Mouse (Mus musculus) layer of hippocampus, postnatal 10 days (tissue): ENCODE results near the gene Ndufb4. TPM values are rescaled to one million over a fixed set of nuclear protein-coding genes. Genes with fewer than 3 reads are reported as not detected.
"Not testable (repeated sequence)": the region's sequence is repeated elsewhere in the genome, so short reads cannot be mapped to it uniquely, and the experiment has no call there.

Experiments used
- DNase-seq, 2 experiments: peaks; one replicate each; pipeline ENCODE4 v3.0.0; 2021; ENCODE audit warnings: low spot score in 2 of 2
- total RNA-seq, 2 experiments: library from RNA; stranded (reverse); gene quantifications; 2 replicates each; pipeline ENCODE4 v1.2.3; 2021

Ndufb4 gene
- total RNA-seq, 2 experiments from 2014 or later: 52.8 to 88.1 TPM

DNA sequence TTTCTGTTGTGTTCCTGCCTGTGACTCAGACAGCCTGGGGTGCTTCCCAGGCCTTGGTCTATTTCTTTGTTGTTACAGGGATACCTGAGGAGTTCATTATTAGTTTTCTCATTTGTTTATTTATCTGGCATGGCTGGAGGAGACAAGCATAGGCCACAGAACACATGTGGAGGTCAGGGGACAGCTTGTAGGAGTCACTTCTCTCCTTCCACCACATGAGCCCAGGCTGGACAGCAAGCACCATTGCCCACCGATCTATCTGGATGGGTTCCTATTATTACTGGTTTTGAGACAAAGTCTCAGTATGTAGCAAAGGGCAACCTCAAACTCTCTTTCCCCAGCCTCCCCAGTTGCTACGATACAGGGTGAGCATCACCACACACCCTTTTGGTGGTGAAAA is 26.0 kb upstream of the Ndufb4 start:
- no peak for DNase-seq

DNA sequence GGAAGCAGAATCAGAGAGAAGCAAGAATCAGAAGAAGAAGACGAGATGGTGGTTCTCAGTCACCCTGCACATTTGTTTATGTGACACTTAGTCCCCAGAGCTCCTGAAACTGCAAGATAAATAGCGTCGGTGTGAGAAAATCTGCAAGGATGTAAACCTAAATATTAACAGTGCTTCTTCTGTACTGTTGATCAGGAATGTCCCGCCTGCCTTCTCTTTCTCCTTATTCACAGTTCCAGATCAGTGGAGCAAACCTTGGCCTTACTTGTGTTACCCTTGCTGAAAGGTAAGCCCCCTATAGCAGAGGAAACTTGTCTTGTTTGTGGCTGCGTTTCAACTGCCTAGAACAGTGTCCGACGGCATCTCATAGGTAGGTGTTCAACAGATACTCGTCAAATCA is 23.3 kb upstream of the Ndufb4 start:
- DNase-seq: no peak

DNA sequence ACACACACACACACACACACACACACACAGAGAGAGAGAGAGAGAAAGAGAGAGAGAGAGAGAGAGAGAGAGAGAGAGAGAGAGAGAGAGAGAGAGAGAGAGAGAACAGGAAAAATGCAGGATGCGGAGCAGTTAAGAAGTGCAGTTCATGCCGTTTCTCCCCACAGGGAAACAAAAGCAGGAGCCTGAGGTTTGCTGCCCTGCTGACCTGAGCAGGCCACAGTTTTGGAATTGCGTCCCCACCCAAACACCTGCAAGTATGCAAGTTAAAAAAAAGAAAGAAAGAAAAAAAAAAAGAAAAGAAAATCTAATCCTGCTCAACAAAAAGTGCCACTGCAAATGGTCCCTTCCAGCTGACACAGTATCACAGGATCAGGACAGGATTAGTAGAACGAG is 22.4 kb upstream of the Ndufb4 start:
- no peak for DNase-seq

DNA sequence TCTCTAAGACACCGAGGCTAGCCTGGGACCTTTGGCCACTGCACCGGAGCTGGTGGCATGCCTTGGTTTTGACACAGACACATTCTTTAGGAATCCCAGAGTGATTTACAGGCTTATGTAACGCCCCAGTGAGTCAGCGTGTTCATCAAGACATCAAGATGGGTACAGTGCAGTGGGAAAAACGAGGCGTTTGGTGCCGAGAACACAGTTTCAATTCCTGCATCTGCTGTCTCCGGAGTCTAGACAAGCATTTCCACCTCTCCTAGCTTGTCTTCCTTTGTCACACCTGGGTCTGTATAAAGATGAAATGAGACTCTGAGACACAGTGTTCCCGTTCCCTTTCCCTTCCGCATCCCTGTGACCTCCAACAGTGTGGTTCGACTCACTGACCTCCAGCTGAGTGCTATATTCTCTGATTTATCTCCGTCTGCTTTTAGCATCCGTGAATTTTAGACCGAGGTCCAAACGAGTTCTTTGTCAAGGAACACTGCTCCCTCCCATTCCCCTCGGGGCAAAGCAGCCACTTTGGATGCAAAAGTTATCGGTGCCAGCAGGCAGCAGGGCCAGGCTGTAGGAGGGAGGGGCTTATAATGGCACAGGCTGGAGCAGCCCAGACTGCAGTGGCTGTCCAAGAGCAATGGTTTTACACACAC is 21.9 kb upstream of the Ndufb4 start:
- DNase-seq: peak; percentile 46 to 55

DNA sequence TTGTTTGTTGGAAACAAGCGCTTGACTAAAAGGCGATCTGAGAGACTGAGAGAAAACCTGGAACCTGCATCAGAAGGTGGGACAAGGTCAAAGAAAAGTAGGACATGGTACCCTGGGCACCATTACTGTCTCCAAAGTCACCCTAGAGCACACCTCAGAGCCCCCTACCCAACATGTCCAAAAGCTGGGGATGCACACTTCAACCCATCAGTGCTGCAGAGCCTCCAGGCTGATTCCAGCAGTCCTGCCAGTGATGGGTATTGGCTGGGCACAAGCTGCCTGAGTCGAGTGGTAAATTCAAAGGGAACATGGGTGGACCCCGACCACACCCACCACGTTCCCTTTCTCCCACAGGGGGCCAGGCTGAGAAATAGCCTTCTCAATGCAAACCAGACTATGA is 21.1 kb upstream of the Ndufb4 start:
- no peak for DNase-seq

DNA sequence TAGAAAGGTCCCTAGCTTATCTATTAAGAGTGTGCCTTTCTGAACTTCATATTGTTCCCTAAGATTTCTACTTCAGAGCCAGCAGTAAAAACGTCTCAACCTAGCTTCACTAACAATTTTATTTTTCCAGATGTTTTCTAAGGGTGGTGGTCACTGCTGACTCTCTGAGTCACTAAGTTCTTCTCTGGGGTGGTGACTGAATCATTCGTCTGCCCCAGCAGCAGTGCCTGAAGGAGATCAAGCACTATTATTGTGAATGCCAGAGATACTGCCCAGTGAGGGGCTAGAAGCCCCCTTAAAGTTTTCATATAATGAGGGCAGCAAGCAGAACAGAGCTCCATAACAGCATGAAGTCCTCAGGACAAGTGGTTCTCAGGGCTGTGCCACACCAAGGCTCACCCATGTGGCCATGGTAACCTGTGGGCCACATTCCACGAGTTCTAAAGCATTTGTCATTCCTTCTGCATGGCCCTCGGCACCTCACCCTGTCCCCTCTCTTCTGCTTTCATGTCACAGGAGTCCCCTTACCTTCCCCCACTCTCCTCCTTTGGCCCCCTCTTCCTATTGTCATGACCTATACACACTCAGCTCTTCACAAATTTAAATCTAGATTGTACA is 16.5 kb upstream of the Ndufb4 start:
- no peak for DNase-seq

DNA sequence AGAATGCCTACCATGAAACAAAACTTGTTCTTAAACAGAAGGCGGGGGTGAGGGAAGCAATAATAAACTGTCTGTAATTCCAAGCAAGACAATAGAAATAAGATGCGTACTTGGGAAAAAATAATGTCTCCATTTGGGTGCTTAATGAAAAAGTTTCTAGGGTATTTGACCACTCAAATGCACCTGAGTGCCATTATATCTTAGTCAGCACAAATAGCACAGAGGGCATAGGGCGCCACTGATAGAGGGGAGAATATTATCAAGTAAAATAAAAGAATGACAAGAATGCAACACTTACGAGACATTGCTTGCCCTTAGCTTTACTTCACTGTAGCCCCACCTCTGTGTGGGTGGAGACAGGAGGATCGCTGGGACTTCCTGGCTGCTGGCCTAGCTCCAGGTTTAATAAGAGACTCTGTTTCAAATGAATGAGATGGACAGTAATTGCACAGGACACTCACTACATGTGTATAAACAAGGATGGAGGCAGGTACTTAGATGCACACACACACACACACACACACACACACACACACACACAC is 11.2 kb upstream of the Ndufb4 start:
- DNase-seq: no peak

DNA sequence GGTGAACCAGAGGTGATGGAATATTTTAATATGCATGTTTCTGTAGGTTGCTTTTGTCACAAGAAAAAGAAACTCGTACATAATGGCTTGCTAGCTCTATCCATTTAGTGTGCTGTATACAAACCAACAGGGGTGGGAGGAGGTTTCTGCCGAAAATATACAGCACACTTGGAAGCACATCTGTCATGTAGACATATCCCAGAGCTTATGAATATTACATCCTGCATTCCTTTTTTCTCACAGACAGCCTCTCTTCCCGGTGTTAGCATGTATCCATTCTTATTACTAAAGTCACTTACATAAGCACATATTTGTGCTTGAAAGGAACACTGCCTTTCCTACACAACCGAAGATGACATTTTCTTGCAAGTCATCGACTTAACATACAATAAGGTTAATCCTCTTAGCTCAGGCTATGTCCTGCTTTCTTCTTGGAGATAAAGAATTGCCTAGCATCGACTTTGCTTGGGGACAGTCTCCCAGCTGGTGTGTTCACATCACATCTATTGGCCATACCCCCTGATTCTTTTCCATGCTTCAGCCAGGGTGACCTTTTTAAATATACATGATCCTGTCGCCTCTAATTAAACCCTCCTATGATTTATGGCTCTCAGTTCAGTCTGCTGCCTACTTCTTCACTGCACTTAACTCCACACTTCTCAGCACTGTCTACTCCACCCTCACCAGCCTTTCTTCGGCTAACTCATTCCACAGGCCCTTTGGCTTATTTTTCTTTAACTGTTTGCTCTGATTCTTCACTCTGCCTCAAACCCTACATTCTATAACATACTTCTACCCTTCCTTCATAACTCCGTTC is 9.6 kb upstream of the Ndufb4 start:
- DNase-seq: no peak

DNA sequence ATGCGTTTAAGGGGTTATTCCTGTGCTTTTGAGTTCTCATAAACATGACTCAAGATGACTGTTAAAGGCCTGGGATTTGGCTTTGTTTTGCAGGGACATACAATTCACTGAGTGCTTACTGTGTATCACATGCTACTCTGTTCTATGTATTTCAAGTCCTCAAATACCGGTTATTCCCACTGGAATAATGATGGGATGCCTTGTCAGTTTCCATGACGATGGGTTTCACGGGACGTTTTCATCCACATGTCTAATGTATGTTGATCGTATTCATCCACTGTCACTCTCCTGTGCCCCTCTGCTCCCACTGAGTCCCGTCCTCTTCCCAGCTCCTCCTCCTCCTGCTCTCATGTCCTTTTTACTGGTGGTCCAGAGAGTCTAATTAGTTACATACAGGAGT is 2.5 kb upstream of the Ndufb4 start:
- DNase-seq: no peak

DNA sequence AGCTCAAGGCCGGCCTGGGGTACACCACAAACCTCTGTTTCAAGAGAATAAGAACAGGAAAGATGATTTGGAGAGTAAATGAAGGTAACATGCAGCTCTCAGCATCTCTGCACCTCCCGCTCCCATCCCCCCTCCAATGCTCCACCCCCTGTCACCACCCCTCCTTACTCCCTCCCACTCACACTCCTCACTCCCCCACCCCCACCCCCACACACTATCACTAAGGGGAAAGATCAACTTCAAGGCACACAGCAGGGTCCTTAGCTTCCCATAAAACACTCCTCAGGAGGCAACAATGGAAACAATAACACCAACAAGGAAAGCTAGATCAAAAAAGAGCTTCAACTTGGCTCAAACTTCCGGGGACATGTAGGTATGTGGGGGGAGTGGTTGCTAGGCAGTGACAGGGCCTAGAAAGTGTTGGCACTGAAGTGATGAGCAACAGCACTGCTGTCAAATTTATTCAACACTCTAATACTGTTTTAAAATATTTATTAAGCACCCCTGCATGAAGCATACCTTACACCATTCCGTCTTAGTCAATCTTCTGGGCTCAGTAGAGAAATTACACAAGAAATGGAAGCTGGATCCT is 1.6 kb upstream of the Ndufb4 start:
- no peak for DNase-seq

DNA sequence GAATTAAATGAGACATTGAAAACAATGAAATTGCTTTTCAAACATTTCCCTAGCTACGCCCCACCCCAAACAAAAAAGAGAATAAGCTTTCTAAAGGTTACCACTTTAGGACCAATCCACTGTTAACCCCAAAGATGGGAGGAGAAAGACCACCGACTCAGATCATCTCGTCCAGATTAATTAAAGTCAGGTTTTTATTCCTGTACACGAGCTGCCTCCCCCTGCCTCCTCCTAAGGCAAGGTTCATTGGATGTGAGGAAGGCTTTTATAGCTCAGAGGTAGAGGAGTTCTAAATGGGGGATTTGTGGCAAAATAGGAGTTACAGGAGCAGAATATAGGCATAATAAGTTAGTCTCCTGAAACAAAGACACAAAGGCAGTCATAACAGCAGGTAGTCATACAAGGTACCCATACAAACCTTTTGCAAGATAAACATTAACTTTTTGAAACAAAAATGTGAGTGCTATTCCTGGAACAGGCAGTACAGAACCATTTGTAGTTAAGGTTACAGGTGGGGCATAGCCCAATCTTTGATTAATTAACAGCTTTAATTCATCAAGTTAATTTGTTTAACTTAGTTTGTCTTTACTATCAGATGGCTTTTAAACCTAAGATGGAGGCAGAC is 690 bp upstream of the Ndufb4 start:
- no peak for DNase-seq

DNA sequence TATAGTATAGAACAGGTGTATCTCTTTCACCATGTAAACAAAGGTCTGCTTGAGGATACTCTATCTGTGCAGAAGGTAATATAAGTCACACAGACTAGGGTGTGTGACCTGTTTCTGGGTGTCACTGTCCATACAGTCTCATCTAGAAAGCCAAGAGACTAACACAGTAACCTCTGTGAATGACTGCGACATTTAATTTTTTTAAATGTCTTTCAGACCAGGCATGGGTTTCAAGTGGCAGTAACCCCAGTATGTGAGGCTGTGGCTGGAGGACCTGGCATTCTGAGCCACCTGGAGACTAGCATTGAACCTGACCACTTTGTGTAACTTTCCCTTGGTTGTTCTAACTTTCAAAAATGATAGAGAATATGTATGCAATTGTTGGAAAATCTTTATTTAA is 1.2 kb downstream of the Ndufb4 start:
- DNase-seq: no peak

DNA sequence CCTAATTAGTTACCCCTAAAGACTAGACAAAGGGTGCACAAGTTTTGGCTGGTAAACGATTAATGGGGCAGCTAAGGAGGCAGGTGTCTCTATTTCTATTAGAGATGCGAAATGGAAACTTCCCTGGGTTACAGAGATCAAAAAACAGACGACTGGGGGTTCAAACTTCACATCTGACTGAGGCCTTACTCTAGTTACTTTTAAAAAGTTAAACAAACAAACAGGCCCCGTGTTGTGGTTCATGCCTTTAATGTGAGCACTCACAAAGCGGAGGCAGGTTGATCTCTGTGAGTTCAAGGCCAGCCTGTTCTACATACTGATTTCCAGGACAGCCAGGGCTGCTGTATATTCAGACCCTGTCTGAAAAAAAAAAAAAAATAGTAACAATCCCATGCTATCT is 1.6 kb downstream of the Ndufb4 start:
- DNase-seq: no peak

DNA sequence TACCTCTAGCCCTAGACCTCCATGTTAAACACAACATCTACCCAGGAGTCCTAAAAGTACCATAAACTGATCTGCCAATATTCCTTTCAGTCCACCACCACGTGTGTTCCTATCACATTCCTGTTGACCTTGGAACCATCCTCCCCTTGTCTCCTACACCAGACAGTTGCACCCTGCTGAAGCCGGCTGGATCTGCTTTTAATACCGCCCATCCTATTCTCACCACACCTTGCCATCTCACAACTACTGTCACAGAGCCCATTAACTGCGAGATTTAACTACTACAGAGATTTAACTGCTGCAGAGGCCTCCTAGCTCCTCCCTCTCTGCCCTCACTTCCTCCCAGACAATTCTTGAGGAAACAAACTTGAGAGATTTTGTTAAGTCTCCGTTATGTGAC is 2.8 kb downstream of the Ndufb4 start:
- DNase-seq: no peak

DNA sequence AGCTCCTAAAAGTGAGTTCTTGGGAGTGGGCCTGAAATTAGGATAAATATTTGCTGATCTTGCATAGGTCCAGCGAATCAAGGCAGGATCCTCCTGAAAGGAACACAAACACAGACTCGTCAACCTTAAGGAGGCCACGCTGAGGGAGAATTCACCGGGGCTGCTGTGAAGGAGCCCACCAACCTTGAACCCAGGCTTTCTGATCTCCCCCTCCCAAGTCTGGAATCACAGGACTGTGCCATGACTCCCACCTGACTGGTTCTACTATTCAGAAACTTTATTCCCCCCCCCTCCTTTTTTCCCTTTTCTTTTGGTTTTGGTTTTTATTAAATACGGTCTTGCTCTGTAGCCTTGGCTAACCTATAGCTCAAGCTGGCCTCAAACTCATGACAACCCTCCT is 5.2 kb downstream of the Ndufb4 start:
- no peak for DNase-seq

DNA sequence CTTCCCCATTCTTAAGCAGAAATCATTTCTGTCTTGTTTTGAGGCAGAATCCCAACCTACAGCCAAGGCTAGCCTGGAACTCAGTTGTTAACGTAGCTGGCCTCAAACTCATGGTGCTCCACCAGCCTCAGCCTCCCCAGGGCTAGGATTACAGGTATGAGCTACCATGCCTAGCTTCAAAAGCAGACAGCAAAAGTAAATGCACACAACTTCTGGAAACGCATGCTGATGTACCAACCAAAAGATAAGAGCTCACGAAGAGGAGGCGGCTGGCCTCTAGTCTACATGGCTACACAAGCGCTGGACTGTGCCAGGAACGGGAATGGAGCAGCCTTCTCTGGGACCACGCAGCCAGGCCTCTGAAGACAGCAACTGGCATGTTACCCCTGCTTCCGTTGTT is 6.3 kb downstream of the Ndufb4 start:
- DNase-seq: no peak

DNA sequence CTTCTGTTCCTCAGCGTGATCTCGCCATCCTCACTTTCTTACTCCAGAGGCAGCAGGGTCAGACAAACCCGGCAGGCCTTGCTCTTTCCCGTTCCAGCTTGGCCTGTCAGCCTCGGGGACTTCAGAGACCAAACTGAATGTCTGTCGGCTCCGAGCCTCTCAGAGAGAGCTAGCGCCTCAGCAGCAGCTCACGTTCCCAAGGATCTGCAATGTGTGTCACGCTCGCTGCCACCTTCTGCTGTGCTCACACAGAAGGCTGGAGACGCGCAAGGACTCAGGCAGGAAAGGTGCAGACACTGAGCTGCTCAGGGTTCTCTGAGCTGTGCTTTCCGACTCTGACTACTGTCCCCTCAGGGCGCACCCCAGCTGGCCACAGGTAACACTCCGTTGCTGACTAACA is 7.2 kb downstream of the Ndufb4 start:
- no peak for DNase-seq

DNA sequence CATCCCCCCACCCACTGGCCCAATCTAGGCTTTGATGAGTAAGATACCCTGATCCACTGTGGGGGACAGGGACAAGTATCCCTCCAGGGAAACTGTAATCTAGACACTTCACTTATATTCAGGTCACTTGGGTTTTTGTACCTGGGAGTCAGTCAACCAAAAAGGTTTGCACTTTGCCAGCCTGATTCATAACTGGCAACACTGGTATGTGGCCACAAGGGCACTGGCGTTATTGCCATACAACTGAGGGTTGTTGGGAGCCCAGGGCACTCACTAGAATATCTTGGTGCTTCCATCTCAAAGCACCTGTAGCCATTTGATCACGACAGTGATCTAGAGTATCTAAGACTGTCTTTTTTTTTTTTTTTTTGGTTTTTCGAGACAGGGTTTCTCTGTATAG is 8.5 kb downstream of the Ndufb4 start:
- DNase-seq: no peak

DNA sequence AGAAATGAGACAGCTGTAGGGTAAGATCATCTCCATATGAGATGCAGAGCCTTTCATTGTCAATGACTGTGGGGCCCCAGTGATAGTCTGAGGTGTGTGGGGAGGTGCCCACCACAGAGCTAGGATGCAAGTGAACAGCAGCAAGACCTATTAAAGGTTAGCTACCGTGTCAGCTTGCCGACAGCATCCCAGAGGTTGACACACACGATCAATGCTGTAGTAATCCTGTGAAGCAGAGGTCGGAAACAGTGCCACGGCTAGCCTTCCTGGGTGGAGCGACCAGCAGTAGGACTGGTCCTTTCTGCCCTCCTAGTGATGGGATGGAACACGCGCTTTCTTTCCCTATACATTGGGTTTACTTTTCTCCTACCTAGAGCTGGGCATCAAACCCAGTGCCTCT is 9.0 kb downstream of the Ndufb4 start:
- no peak for DNase-seq

DNA sequence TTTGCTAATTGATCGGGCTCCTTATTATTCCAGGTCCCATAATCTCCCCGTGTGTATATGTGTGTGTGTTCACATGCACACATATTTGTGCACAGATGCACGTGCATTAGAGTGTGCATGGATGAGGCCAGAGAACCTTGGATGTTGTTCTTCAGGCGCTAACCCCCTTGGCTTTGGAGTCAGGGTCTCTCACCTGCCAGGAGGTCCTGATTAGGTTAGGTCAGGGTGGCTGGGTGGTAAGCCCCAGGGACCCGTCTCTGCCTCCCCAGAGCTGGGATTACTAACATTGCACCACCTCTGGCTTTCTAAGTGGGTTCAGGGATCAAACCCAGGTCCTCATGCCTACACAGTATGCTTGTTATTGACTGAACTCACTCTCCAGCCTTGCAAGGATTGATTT is 9.8 kb downstream of the Ndufb4 start:
- no peak for DNase-seq

DNA sequence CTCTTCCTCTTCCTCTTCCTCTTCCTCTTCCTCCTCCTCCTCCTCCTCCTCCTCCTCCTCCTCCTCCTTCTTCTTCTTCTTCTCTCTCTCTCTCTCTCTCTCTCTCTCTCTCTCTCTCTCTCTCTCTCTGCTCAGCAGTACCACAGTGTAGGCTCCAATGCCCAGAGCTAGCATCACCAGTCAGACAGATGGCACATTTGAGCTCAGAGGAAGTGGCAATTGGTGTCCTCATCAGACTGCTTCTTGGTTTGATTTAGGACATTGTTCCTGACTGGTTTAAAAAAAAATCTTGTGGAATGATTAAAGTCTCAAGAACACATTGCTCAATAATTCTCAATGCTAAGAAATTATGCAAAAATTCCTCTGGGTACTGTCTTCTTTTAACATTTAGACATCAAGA is 13.7 kb downstream of the Ndufb4 start:
- DNase-seq: not testable (repeated sequence)

DNA sequence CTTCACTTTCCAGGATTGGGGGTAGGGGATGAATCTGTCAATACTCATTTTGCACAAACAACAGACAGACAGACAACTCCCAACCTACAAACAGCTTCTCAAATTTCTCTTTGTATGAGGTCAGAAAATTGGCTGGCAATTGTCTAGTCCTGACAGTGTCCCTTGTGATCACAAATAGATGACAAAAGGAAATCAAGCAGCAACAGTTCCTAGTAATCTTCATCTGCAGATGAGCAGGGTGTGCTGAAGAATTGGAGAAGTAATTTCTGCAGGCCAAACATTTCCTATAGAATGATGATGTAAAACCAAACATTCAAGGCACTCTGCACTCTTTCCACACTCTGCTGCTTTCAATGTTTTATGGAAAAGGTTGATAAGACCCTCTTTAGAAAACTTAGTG is 16.5 kb downstream of the Ndufb4 start:
- DNase-seq: no peak
